ENCODE assay signal across 8 mouse cellular contexts in genomic region chr8:89006426-89006825, GRCm38 (mm10). TPM values are rescaled to one million over a fixed set of nuclear protein-coding genes. Genes with fewer than 3 reads are reported as not detected.
DNase-seq lines count a peak whose midpoint lies in the region; ATAC-seq lines count a peak whose summit lies in the region.

No protein-coding gene starts in this region.

- H3K27me3 ChIP-seq in heart, embryonic 12.5 days (replicated peaks) = peaks cover 19% of the 10 kb centered on the region
- H3K27me3 ChIP-seq in forebrain, embryonic 14.5 days (replicated peaks; ENCODE audit: control insufficient read depth, insufficient read depth, low read length) = no peaks in the 10 kb centered on the region
- peaks cover 7% of the 10 kb centered on the region; the same call in 1 of the 2 replicates for H3K27me3 ChIP-seq in neural tube, embryonic 12.5 days (replicated peaks)

- no peak for DNase-seq in heart, postnatal 25 days (ENCODE audit: low spot score)
- peak; percentile 68 for DNase-seq in forebrain, embryonic 14.5 days (ENCODE audit: low spot score)
- DNase-seq in kidney, postnatal 36 days = peak; percentile 55 to 72
- no peak for DNase-seq in thymus, postnatal 10 days (ENCODE audit: low spot score in 2 of 2)
- DNase-seq in ovary, adult 18-20 months (ENCODE audit: low spot score) = no peak
- no peak for DNase-seq in testis, postnatal 14 days (ENCODE audit: low spot score)

- H3K9me3 ChIP-seq in heart, embryonic 12.5 days (replicated peaks) = no peaks in the 10 kb centered on the region
- no peaks in the 10 kb centered on the region for H3K9me3 ChIP-seq in forebrain, embryonic 14.5 days (replicated peaks; ENCODE audit: control insufficient read depth, low read length)
- no peaks in the 10 kb centered on the region for H3K9me3 ChIP-seq in neural tube, embryonic 12.5 days

- peak overlapping the region; percentile 98 for H3K4me2 ChIP-seq in heart, embryonic 12.5 days
- H3K4me2 ChIP-seq in forebrain, embryonic 14.5 days (ENCODE audit: low read length) = peak overlapping the region; percentile 92
- H3K4me2 ChIP-seq in neural tube, embryonic 12.5 days (replicated peaks) = peak overlapping the region; percentile 91

- WGBS in heart, embryonic 12.5 days = under 1% methylated on average over 34 of the region's 34 CpGs
- under 1% methylated on average over 34 of the region's 34 CpGs for WGBS in forebrain, embryonic 14.5 days
- WGBS in neural tube, embryonic 12.5 days = under 1% methylated on average over 33 of the region's 34 CpGs

- H3K4me3 ChIP-seq in heart, embryonic 12.5 days = peak overlapping the region; percentile 65
- peak overlapping the region; percentile 51 for H3K4me3 ChIP-seq in forebrain, embryonic 14.5 days (ENCODE audit: low read depth, low read length)
- H3K4me3 ChIP-seq in neural tube, embryonic 12.5 days = peak overlapping the region; percentile 42

- intact Hi-C loops in heart, postnatal 25 days (cut with DNase I) = no loop called here

- H3K36me3 ChIP-seq in heart, embryonic 12.5 days = no peaks in the 10 kb centered on the region
- no peaks in the 10 kb centered on the region for H3K36me3 ChIP-seq in forebrain, embryonic 14.5 days (ENCODE audit: control insufficient read depth, insufficient read depth, low read length)
- no peaks in the 10 kb centered on the region for H3K36me3 ChIP-seq in neural tube, embryonic 12.5 days

- no peak for ATAC-seq in heart, embryonic 12.5 days (ENCODE audit: insufficient number of reproducible peaks, low FRiP score)
- ATAC-seq in forebrain, embryonic 14.5 days = peak; percentile 73
- ATAC-seq in neural tube, embryonic 12.5 days (ENCODE audit: low FRiP score, low read depth) = peak; percentile 69

- H3K27ac ChIP-seq in heart, embryonic 12.5 days (ENCODE audit: poor library complexity, severe bottlenecking) = no peak overlapping the region
- no peak overlapping the region for H3K27ac ChIP-seq in forebrain, embryonic 14.5 days (ENCODE audit: low read depth, low read length)
- no peak overlapping the region for H3K27ac ChIP-seq in neural tube, embryonic 12.5 days

- peaks cover 20% of the 10 kb centered on the region; the same call in 1 of the 2 replicates for H3K4me1 ChIP-seq in heart, embryonic 12.5 days (replicated peaks)
- peaks cover 6% of the 10 kb centered on the region; the same call in 1 of the 2 replicates for H3K4me1 ChIP-seq in forebrain, embryonic 14.5 days (ENCODE audit: control insufficient read depth, insufficient read depth, low read length)
- H3K4me1 ChIP-seq in neural tube, embryonic 12.5 days = peaks cover 32% of the 10 kb centered on the region

- H3K9ac ChIP-seq in heart, embryonic 12.5 days = peak overlapping the region; percentile 74
- H3K9ac ChIP-seq in forebrain, embryonic 14.5 days (ENCODE audit: low read length) = peak overlapping the region; percentile 73
- H3K9ac ChIP-seq in neural tube, embryonic 12.5 days = peak overlapping the region; percentile 60

RNA-seq across cellular contexts. Expression of gene Sall1, which starts 37.5 kb away (rescaled TPM):
- polyA plus RNA-seq in heart, embryonic 12.5 days (2016; fragmentation: Nextera tagmentation; extraction: Ambion mirVana) = 6.4 and 6.7 TPM in 2 replicates
- total RNA-seq in heart, postnatal 25 days (2021) = 1 to 10 TPM; 1.3 to 1.5 TPM
- polyA plus RNA-seq in forebrain, embryonic 14.5 days (2014; fragmentation: Nextera tagmentation; extraction: Ambion mirVana) = 14.8 and 16.0 TPM in 2 replicates
- 26.0 and 26.6 TPM in 2 replicates for polyA plus RNA-seq in neural tube, embryonic 12.5 days (2016; fragmentation: Nextera tagmentation; extraction: Ambion mirVana)

Comparison
In these comparisons a context has a peak if more than half of its experiments do, and no peak if none do; other contexts are left out.
1. DNase-seq: peak in forebrain, embryonic 14.5 days (single experiment) and kidney, postnatal 36 days (2 of 2); none in heart, postnatal 25 days (single experiment), thymus, postnatal 10 days (0 of 2), ovary, adult 18-20 months (single experiment) and testis, postnatal 14 days (single experiment).
2. Peak in every context shown above with its lines, with median percentiles within 50 percentile points of each other: H3K4me2 ChIP-seq, H3K4me3 ChIP-seq and H3K9ac ChIP-seq.